Mouse (Mus musculus) B cell, adult 62 days (primary cell): ENCODE measurements around the gene Tgif1. TPM values are rescaled to one million over a fixed set of nuclear protein-coding genes. Genes with fewer than 3 reads are reported as not detected.

Experiments
- total RNA-seq: library from RNA; stranded (reverse); gene quantifications from 4 replicates; pipeline ENCODE4 v1.2.4, GENCODE M21; 2023

The Tgif1 gene
- total RNA-seq, result 310 to 322 TPM (median 312 TPM) in 4 replicates

GRCm38 (mm10) chr17:70853436-70853905 lies at the start of gene Tgif1:
Tgif1 (minus strand) TSS chr17:70853546.

Other genes with a start within 250 kb of the Tgif1 start
- gene Myom1, start 149.1 kb upstream of the Tgif1 start, total RNA-seq, result 0.73 to 2.7 TPM (median 1.2 TPM) in 4 replicates
- 245 to 273 TPM (median 260 TPM) in 4 replicates for gene Myl12a, start 149.3 kb upstream of the Tgif1 start, total RNA-seq